Mouse (Mus musculus): Measurements from ENCODE around the gene Ap4e1.

GRCm38 (mm10) chr2:127037299-127037698 lies 28.8 kb downstream of the Ap4e1 start:
- TF ChIP-seq CTCF (IDR thresholded peaks at IDR 0.05; ENCODE audit: low read depth) (no peak), EP300 (IDR thresholded peaks at IDR 0.05; ENCODE audit: low read depth) (no peak)
